Mouse (Mus musculus) gastrocnemius, postnatal 14 days (tissue): ENCODE measurements around the gene Tmed9. TPM values are rescaled to one million over a fixed set of nuclear protein-coding genes. Genes with fewer than 3 reads are reported as not detected.
A peak's percentile ranks its signal among the peaks of the same experiment; 100 is the strongest.
"Not testable (repeated sequence)": the region's sequence is repeated elsewhere in the genome, so short reads cannot be mapped to it uniquely, and the experiment has no call there.

Source experiments
- DNase-seq: peaks from one replicate; pipeline ENCODE4 v3.0.0; 2021; ENCODE audit warnings: mixed read lengths
- intact Hi-C: fragments of 180-260 bp; cut with DNase I; formaldehyde crosslinking; loops from one replicate; pipeline ENCODE4 v1.15.1; 2025; ENCODE audit warnings: low total_unique reads
- total RNA-seq, 2 experiments: library from RNA; stranded (reverse); gene quantifications; 2 replicates each; pipeline ENCODE4 v1.2.3; 2021

The Tmed9 gene
- total RNA-seq, 2 experiments from 2014 or later, result 139 to 149 TPM

DNA sequence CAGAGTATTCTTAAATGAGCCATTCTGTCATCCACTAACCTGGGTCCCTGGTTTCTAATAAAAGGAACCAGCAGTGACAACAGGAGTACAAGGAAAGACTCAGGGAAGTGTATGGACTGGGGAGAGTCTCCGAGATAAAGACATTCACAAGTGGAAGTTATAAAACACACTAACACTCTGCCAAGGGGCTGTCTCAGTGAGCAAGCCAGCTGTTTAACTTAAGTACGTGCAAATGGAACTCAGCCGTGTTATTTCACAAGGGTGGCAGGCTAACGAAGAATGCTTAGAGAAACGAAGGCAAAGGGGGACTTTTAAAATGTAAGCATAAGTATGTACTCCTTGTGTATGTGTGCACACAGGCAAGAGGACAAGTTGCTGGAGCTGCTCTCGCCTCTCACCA lies 16.0 kb upstream of the Tmed9 start:
- DNase-seq, result no peak
- intact Hi-C loops, result no loop called here

- intact Hi-C loops, result no loop called here
- peak; percentile 13 for DNase-seq
These were observed 10.2 kb upstream of the Tmed9 start for GRCm38 (mm10) chr13:55563266-55563879.

GRCm38 (mm10) chr13:55567001-55567400 lies 6.5 kb upstream of the Tmed9 start:
- DNase-seq, result no peak
- intact Hi-C loops, result no loop called here

DNA sequence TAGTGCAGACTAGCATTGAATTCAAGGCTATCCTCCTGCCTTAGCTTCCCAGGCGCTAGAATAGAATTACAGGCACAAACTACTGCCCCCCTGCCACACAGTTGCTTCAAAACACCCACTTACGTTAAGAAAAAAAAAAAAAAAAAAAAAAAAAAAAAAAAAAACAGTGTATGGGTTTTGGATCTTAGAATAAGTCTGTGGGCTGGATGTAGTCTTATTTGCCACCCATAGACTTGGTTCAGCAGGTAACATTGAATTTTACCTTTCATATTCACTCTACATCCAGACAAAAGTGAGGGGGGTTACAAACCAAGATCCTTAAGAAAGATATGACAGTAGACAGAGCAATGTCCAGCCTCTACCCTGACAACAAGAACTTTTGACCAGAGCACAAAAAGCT lies 5.6 kb upstream of the Tmed9 start:
- DNase-seq, result no peak
- intact Hi-C loops, result no loop called here

GRCm38 (mm10) chr13:55568524-55568923 lies 5.0 kb upstream of the Tmed9 start:
- DNase-seq, intact Hi-C loops: not testable (repeated sequence)

DNA sequence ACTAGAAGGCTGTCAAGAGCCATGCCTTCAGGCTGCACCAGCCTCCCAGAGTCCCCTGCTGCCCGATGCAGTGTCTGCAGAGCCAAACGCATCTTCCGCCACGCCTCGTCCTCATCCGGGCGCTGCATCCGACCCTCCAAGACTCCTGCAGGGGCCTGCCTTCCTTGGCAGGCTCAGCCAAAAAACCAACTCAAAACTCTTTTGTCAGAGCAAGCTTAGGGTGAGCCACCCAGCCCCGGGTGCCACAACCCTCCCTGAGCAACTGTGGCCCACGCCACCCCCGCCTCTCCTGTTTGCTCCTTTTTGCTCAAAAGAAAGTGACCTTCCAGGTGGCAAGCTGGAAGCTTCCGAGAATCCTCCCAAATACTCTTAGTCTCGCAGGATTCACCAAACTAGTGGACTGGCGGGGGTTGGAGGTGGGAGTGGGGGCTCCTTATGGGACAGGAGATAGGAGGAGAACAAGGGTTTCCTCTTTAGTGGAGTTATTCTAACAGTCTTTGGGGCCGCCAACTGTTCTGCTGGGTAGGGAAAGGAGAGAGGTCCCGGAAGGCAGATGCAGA lies 3.7 kb upstream of the Tmed9 start:
- intact Hi-C loops, result no loop called here
- peak; percentile 18 for DNase-seq

DNA sequence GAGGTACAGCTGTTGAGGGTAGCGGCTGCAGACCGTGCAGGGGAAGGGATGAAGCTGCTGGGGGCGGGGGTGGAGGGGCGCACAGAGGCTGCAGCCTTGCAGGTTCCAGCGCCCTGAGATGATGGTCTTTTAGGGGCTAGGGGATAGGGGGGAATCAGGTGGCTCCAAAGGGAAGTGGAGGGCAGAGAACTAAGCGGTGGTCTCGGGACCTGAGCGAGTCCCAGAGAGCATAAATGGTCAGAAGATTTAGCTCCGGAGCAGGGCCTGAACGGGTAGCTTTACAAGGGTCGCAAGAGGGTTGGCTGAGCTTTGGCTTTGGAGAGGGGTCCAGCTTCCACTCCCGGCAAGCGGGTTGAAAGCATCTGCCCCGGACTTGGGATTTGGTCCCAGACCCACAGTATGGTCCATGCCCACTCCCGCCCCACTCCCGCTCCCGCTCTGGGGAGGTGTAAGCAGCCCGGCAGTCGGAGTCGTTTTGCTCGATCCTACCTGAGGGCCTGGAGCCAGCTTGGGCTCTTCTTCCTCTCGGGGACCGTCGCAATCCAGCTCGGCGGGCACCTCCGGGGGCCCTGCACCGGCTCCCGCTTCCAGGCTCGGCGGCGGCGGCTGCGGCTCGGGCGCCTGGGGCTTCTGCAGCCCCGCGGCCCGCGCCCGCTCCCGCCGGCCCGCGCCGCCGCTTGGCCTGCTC lies 3.1 kb upstream of the Tmed9 start:
- peak; percentile 50 for DNase-seq
- intact Hi-C loops, result no loop called here

DNA sequence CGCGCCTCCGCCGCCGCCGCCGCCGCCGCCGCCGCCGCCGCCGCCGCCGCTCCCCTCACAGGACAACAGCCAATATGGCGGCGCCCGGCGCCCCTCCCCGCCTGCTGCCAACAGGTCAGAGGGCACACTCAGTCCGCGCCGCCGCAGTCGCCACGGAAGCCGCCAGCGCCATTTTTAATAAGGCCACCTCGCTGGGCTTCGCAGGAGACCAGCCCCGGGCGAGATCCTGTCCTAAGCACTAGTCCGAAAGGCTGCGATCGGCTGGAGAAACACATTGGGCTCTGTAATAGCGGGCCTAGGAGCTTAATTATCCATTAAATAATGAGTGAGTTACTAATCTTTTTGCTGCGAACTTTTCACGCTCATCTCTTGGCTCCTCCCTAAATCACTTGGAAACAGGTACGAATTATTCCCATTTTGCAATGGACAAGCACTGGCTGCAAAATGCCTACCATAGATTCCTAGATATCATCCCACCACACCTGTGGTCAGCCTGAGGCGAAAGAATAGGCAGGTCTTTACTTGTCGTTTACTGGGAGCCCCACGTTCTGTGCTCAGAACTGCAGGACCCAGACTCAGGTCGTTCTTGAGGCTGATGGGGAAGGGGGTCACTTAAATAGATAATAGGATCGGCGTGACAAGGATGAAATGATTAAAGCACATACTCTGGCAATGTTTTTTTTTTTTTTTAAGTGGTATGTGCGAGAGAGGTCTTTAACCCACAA lies 2.3 kb upstream of the Tmed9 start, which contains the start of gene Fam193b:
Gene Fam193b, minus strand, starts transcription at position 94 of the 725 bp plus-strand sequence.
- intact Hi-C loops, result no loop called here
- peak; percentile 94 for DNase-seq

- DNase-seq, result no peak
- intact Hi-C loops, result no loop called here
These were observed 1.6 kb upstream of the Tmed9 start for GRCm38 (mm10) chr13:55571977-55572376.

- intact Hi-C loops, result no loop called here
- no peak for DNase-seq
These were observed 789 bp downstream of the Tmed9 start for GRCm38 (mm10) chr13:55574321-55574720.

- intact Hi-C loops, result no loop called here
- DNase-seq, result no peak
These were observed 2.4 kb downstream of the Tmed9 start for GRCm38 (mm10) chr13:55575932-55576331.

DNA sequence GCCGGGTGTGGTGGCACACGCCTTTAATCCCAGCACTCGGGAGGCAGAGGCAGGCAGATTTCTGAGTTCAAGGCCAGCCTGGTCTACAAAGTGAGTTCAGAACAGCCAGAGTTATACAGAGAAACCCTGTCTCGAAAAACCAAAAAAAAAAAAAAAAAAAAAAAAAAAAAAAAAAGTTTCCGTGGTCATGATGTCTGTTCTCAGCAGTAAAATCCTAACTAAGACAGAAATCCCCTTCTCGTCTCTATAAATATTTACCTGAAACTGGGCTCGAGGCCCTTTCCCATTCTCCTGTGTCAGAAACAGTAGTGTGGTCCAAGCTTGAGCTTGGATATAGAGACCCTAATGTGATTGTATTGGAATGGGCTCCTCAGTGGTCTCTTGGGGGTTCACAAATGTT lies 3.3 kb downstream of the Tmed9 start:
- intact Hi-C loops, DNase-seq: not testable (repeated sequence)

- intact Hi-C loops, result no loop called here
- no peak for DNase-seq
These were observed 4.6 kb downstream of the Tmed9 start for GRCm38 (mm10) chr13:55578086-55578485.

DNA sequence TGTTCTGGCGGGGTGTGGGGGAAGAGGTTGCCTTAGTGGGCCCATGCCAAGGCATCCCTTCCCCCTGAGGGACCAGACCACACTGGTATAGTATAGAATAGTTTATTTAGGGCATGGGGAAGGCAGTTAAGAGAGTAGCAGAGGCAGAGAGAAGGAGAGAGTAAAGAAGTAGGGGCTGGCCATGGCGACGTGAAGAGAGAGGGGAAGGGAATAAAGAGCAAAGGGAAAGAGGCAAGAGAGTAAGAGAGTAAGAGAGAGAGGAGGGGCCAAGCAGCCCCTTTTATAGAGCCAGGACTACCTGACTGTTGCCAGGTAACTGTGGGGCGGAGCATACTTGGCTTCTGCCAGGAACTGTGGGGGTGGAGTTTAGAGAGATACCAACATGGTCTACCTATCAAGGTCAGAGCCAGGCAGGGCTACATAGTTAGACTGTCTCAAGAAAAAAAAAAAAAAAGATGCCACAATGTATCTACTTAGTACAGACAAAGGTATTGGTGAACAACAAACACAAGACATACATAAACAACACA lies 18.5 kb downstream of the Tmed9 start:
- no peak for DNase-seq
- intact Hi-C loops, result no loop called here

DNA sequence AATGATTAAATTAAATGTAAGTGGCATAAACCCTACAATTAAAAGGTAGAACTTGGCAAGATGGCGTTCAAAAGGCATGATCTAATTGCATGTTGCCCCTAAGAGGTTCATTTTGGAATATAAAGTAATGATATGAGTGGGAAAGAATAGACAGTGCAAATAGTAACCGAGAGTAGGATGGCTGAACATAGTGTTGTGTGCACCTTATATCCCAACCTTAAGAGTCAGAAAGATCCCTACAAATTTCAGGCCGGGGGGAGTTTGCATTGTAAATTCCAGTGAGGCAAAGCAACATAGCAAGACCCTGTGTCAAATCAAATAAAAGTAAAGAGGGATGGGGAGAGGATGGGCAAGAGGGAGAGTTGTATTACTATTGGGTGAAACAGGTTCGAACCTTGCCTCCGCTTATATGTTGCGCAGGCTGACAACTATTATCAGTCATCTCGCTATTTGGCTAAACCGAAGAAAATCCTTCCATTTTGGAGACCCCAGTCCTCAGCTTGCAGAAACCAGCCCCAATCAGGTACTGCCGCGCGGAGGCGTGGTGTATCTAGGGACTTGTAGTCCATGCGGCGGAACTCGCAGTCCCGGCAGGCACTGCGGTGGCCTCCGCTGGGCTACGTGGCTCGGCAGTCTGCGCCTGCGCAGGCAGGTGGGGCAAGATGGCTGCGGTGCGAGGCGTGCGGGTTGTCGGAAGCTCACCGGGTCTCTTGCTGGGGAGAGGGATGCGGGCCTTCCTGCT lies 19.2 kb downstream of the Tmed9 start:
- peak; percentile 97 for DNase-seq
- intact Hi-C loops, result no loop called here

- intact Hi-C loops, result no loop called here
- DNase-seq, result no peak
These were observed 19.8 kb downstream of the Tmed9 start for GRCm38 (mm10) chr13:55593254-55593747.

- peak; percentile 81 for DNase-seq
- intact Hi-C loops, result no loop called here
These were observed 21.8 kb downstream of the Tmed9 start for GRCm38 (mm10) chr13:55595375-55595774.

- DNase-seq, result no peak
- intact Hi-C loops, result no loop called here
These were observed 23.3 kb downstream of the Tmed9 start for GRCm38 (mm10) chr13:55596802-55597201.
